Mouse (Mus musculus): ENCODE measurements around the gene Scn3a.
"Not testable (repeated sequence)": the region's sequence is repeated elsewhere in the genome, so short reads cannot be mapped to it uniquely, and the experiment has no call there.

Gene Scn3a

GRCm38 (mm10) chr2:65516703-65517102 is 50.7 kb downstream of the Scn3a start:
- in situ Hi-C loops (cut with MboI; ENCODE audit: unreplicated experiment in 2 of 2) = no loop called here

GRCm38 (mm10) chr2:65508217-65508616 is 59.2 kb downstream of the Scn3a start:
- in situ Hi-C loops (cut with MboI; ENCODE audit: unreplicated experiment in 2 of 2) = no loop called here

GRCm38 (mm10) chr2:65490450-65490849 is 77.0 kb downstream of the Scn3a start:
- in situ Hi-C loops (cut with MboI; ENCODE audit: unreplicated experiment in 2 of 2) = no loop called here

GRCm38 (mm10) chr2:65483434-65483833 is 84.0 kb downstream of the Scn3a start:
- in situ Hi-C loops (cut with MboI; ENCODE audit: unreplicated experiment in 2 of 2) = loop anchor here in 1 of 2 experiments (5.0 kb wide), 1 partner anchor 79 kb away; no protein-coding TSS in a partner anchor

- in situ Hi-C loops (cut with MboI; ENCODE audit: unreplicated experiment in 2 of 2) = loop anchor here in 1 of 2 experiments (5.0 kb wide), 1 partner anchor 81 kb away; no protein-coding TSS in a partner anchor
Observed at GRCm38 (mm10) chr2:65481007-65481672, 86.3 kb downstream of the Scn3a start.

GRCm38 (mm10) chr2:65471311-65471882 is 96.0 kb downstream of the Scn3a start:
- in situ Hi-C loops (cut with MboI; ENCODE audit: unreplicated experiment in 2 of 2) = no loop called here

- in situ Hi-C loops (cut with MboI; ENCODE audit: unreplicated experiment in 2 of 2) = no loop called here
Observed at GRCm38 (mm10) chr2:65465694-65466093, 101.7 kb downstream of the Scn3a start.

GRCm38 (mm10) chr2:65453763-65454162 is 113.7 kb downstream of the Scn3a start:
- in situ Hi-C loops (cut with MboI; ENCODE audit: unreplicated experiment in 2 of 2) = no loop called here

- in situ Hi-C loops (cut with MboI; ENCODE audit: unreplicated experiment in 2 of 2) = not testable (repeated sequence)
Observed at GRCm38 (mm10) chr2:65451401-65452078, 115.9 kb downstream of the Scn3a start.

GRCm38 (mm10) chr2:65450449-65451360 is 116.7 kb downstream of the Scn3a start:
- in situ Hi-C loops (cut with MboI; ENCODE audit: unreplicated experiment in 2 of 2) = no loop called here

GRCm38 (mm10) chr2:65449126-65449828 is 118.2 kb downstream of the Scn3a start:
- in situ Hi-C loops (cut with MboI; ENCODE audit: unreplicated experiment in 2 of 2) = no loop called here

GRCm38 (mm10) chr2:65443082-65443481 is 124.3 kb downstream of the Scn3a start:
- in situ Hi-C loops (cut with MboI; ENCODE audit: unreplicated experiment in 2 of 2) = no loop called here

- in situ Hi-C loops (cut with MboI; ENCODE audit: unreplicated experiment in 2 of 2) = no loop called here
Observed at GRCm38 (mm10) chr2:65441566-65441965, 125.9 kb downstream of the Scn3a start.

GRCm38 (mm10) chr2:65441110-65441509 is 126.3 kb downstream of the Scn3a start:
- in situ Hi-C loops (cut with MboI; ENCODE audit: unreplicated experiment in 2 of 2) = no loop called here

- in situ Hi-C loops (cut with MboI; ENCODE audit: unreplicated experiment in 2 of 2) = no loop called here
Observed at GRCm38 (mm10) chr2:65436917-65437316, 130.5 kb downstream of the Scn3a start.

GRCm38 (mm10) chr2:65423501-65423900 is 143.9 kb downstream of the Scn3a start:
- in situ Hi-C loops (cut with MboI; ENCODE audit: unreplicated experiment in 2 of 2) = loop anchor here in 1 of 2 experiments (25.0 kb wide), 1 partner anchor 461 kb away; no protein-coding TSS in a partner anchor

- in situ Hi-C loops (cut with MboI; ENCODE audit: unreplicated experiment in 2 of 2) = loop anchor here in 1 of 2 experiments (25.0 kb wide), 1 partner anchor 459 kb away; no protein-coding TSS in a partner anchor
Observed at GRCm38 (mm10) chr2:65421259-65422255, 145.9 kb downstream of the Scn3a start.

- in situ Hi-C loops (cut with MboI; ENCODE audit: unreplicated experiment in 2 of 2) = loop anchor here in 1 of 2 experiments (10.0 to 25.0 kb wide), 2 partner anchors 274 to 456 kb away; no protein-coding TSS in a partner anchor
Observed at GRCm38 (mm10) chr2:65418608-65419007, 148.8 kb downstream of the Scn3a start.

Measured in v-Abl transformed pro-B cells (cell line).